Mouse (Mus musculus) G1E (cell line): Measurements from ENCODE around the gene Apbb2.

Experiments used
- CTCF ChIP-seq: IDR thresholded peaks from 2 replicates; pipeline ENCODE4 v1.5.1; 2012; ENCODE audit warnings: low read depth, low read length, inconsistent platforms, mixed read lengths
- GATA1 ChIP-seq: IDR thresholded peaks from 2 replicates; pipeline ENCODE4 v1.6.1; 2012; ENCODE audit warnings: borderline replicate concordance, low read length, inconsistent platforms, mixed read lengths
- POLR2AphosphoS5 ChIP-seq: IDR thresholded peaks from 2 replicates; pipeline ENCODE4 v1.6.1; 2012; ENCODE audit warnings: low read depth, low read length, inconsistent platforms; ENCODE audit not compliant: insufficient replicate concordance
- TAL1 ChIP-seq: conservative IDR thresholded peaks from 2 replicates; pipeline ENCODE4 v1.6.1; 2012; ENCODE audit warnings: low read depth, low read length, inconsistent platforms, mixed read lengths

DNA sequence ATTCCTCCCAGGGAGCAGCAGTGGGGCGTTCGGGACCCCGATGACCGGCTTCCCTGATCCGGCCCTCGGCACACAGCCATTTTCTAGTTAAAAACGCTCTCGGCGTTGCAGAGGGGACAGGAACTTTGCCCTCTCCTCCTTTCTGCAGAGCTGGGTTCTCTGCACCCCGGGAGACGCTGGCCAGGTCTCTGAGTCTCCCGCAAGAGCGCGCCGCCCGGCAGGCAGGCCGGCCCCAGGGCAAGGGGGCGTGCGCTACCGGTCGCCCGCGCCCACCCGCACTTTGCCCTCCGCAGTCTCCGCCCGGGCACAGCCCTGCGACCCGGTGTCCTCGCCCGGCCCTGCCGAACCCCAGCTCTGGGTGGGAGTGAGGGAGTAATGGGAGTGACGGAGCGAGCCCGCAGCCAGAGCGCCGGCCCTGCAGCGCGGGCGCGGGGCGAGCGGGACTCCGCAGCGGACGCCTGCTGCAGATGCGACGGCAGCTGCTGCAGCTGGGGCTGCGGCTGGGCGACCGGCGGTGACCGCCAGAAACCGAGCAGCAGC is 593 bp downstream of the Apbb2 start:
- TF ChIP-seq CTCF = no peak
- no peak for TF ChIP-seq TAL1
- no peak for TF ChIP-seq POLR2AphosphoS5
- TF ChIP-seq GATA1 = no peak
